In the genomic region with DNA sequence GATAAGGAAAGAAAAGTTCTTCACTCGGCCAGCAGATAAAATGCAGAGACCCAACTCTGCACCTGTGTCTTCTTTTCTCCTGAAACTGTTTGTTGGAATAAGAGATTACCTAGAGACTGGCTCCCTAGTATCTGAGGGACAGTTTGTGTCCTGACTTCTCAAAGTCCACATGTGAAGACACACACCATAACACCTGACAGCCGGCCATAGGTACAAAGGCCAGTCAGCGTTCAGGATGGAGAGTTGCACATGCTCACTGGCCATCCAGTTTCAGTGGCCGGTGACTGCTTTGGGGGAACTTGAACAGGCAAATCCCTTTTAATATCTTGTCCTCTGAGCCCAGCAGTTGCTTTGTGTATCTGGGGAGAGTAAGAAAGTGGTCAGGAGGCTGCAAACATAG, we compare ENCODE assay signal across 30 mouse cellular contexts. TPM values are rescaled to one million over a fixed set of nuclear protein-coding genes. Genes with fewer than 3 reads are reported as not detected.
A peak's percentile ranks its signal among the peaks of the same experiment; 100 is the strongest.
DNase-seq lines count a peak whose midpoint lies in the region; ATAC-seq and TF ChIP-seq lines count a peak whose summit lies in the region.
"Had no signal": no experiment of that assay in that cellular context is flagged by ENCODE, and none has a peak within 500 bp of the region (broad histone marks: within the 10 kb centered on the region; RNA-seq: fewer than 3 reads in every experiment).

No protein-coding gene starts in this region.

- no peaks in the 10 kb centered on the region for H3K9me3 ChIP-seq in kidney, embryonic 15.5 days (replicated peaks)
- H3K9me3 ChIP-seq in liver, embryonic 15.5 days (replicated peaks): no peaks in the 10 kb centered on the region
- H3K9me3 ChIP-seq: embryonic facial prominence, embryonic 13.5 days; hindbrain, embryonic 10.5 days; hindbrain, embryonic 15.5 days; limb, embryonic 10.5 days; limb, embryonic 15.5 days had no signal

- TF ChIP-seq POLR2A in liver, adult 2 months (IDR thresholded peaks at IDR 0.05; ENCODE audit: extremely low read depth, insufficient read depth, low read length): no peak

- TF ChIP-seq CTCF in liver, adult 2 months (IDR thresholded peaks at IDR 0.05; ENCODE audit: low read depth, low read length): no peak

- no peaks in the 10 kb centered on the region for H3K36me3 ChIP-seq in kidney, embryonic 15.5 days
- no peaks in the 10 kb centered on the region for H3K36me3 ChIP-seq in liver, adult 2 months (ENCODE audit: control insufficient read depth, insufficient read depth, low read length)
- no peaks in the 10 kb centered on the region for H3K36me3 ChIP-seq in liver, embryonic 15.5 days (replicated peaks)
- H3K36me3 ChIP-seq: embryonic facial prominence, embryonic 13.5 days; hindbrain, embryonic 10.5 days; limb, embryonic 10.5 days; limb, embryonic 15.5 days had no signal

- WGBS in kidney, embryonic 15.5 days: 86% methylated on average over 4 of the region's 4 CpGs
- WGBS in liver, adult 2 months: 30% methylated on average over 4 of the region's 4 CpGs
- WGBS in liver, embryonic 15.5 days (ENCODE audit: insufficient replicate concordance): 54% methylated on average over 4 of the region's 4 CpGs

- no peaks in the 10 kb centered on the region for H3K4me1 ChIP-seq in kidney, embryonic 15.5 days
- H3K4me1 ChIP-seq in liver, adult 2 months (ENCODE audit: control insufficient read depth, insufficient read depth, low read length): peaks cover 12% of the 10 kb centered on the region
- H3K4me1 ChIP-seq in liver, embryonic 15.5 days (replicated peaks): peaks cover 5% of the 10 kb centered on the region
- H3K4me1 ChIP-seq: embryonic facial prominence, embryonic 13.5 days; hindbrain, embryonic 15.5 days; limb, embryonic 10.5 days; limb, embryonic 15.5 days had no signal

- H3K4me3 ChIP-seq in kidney, embryonic 15.5 days (replicated peaks): no peak overlapping the region
- H3K4me3 ChIP-seq in liver, adult 2 months (ENCODE audit: insufficient read depth, low read depth, low read length): no peak overlapping the region
- no peak overlapping the region for H3K4me3 ChIP-seq in liver, embryonic 15.5 days (replicated peaks)
- H3K4me3 ChIP-seq: embryonic facial prominence, embryonic 13.5 days; hindbrain, embryonic 10.5 days; hindbrain, embryonic 15.5 days; limb, embryonic 10.5 days; limb, embryonic 15.5 days had no signal

- H3K27ac ChIP-seq in kidney, embryonic 15.5 days: no peak overlapping the region
- H3K27ac ChIP-seq in liver, adult 2 months (replicated peaks; ENCODE audit: insufficient read depth, low read depth, low read length): peak overlapping the region; percentile 80
- H3K27ac ChIP-seq in liver, embryonic 15.5 days (replicated peaks): peak overlapping the region; percentile 70
- H3K27ac ChIP-seq: embryonic facial prominence, embryonic 13.5 days; hindbrain, embryonic 10.5 days; hindbrain, embryonic 15.5 days; limb, embryonic 10.5 days; limb, embryonic 15.5 days had no signal

- peak; percentile 20 for DNase-seq in kidney, adult 11 months
- DNase-seq in liver, adult 2 months (ENCODE audit: extremely low read depth, low read depth, low spot score): peak; percentile 72
- no peak for DNase-seq in liver
- DNase-seq in gastrocnemius, postnatal 4 days (ENCODE audit: low spot score in 2 of 2): no peak
- DNase-seq in cerebellum, postnatal 36 days: no peak
- DNase-seq: adrenal gland, adult 8-10 months; cerebellum, adult 9-10 months; embryo, embryonic 11 days; heart, postnatal 14 days; layer of hippocampus, postnatal 36 days; lung, postnatal 36 days; right cerebral cortex, adult 18-20 months; spleen, adult 18-20 months; thymus, adult 18-20 months; thymus, postnatal 25 days had no signal

- 0 out of 2 replicates have a peak, but pooled peaks cover 6% of the 10 kb centered on the region for H3K27me3 ChIP-seq in kidney, embryonic 15.5 days
- H3K27me3 ChIP-seq in liver, adult 2 months (ENCODE audit: control insufficient read depth, insufficient read depth, low read length): no peaks in the 10 kb centered on the region
- H3K27me3 ChIP-seq in liver, embryonic 15.5 days: no peaks in the 10 kb centered on the region
- H3K27me3 ChIP-seq: hindbrain, embryonic 15.5 days had no signal

- ATAC-seq in kidney, embryonic 15.5 days (replicated peaks; ENCODE audit: low FRiP score): no peak
- peak; percentile 75 for ATAC-seq in liver, embryonic 15.5 days (ENCODE audit: insufficient read depth)
- ATAC-seq in erythroid progenitor cell, adult 5-6 weeks (replicated peaks; ENCODE audit: low FRiP score, poor library complexity, severe bottlenecking): no peak
- ATAC-seq: forebrain, embryonic 16.5 days; inflammation-experienced regulatory T-cells, adult 6 months; midbrain, embryonic 16.5 days had no signal

- no peak overlapping the region for H3K9ac ChIP-seq in kidney, embryonic 15.5 days
- H3K9ac ChIP-seq in liver, adult 2 months (ENCODE audit: low read depth, low read length): no peak overlapping the region
- H3K9ac ChIP-seq in liver, embryonic 15.5 days: no peak overlapping the region
- H3K9ac ChIP-seq: embryonic facial prominence, embryonic 13.5 days; hindbrain, embryonic 15.5 days; limb, embryonic 15.5 days had no signal

- H3K79me2 ChIP-seq in liver, adult 2 months (ENCODE audit: control insufficient read depth, insufficient read depth, low read length): no peaks in the 10 kb centered on the region

- no peak overlapping the region for H3K4me2 ChIP-seq in kidney, embryonic 15.5 days
- H3K4me2 ChIP-seq in liver, embryonic 15.5 days: no peak overlapping the region
- H3K4me2 ChIP-seq: embryonic facial prominence, embryonic 13.5 days; hindbrain, embryonic 15.5 days; limb, embryonic 15.5 days; midbrain, embryonic 11.5 days had no signal

RNA-seq across cellular contexts. Expression of a gene that starts 38.3 kb away (rescaled TPM):
- polyA plus RNA-seq in kidney, embryonic 15.5 days (2015; fragmentation: Nextera tagmentation; extraction: Ambion mirVana): 0.51 and 0.72 TPM in 2 replicates
- total RNA-seq in liver, adult 2 months (2014; rRNA removed): 0.09 and 0.27 TPM in 2 replicates
- polyA plus RNA-seq in liver, adult 2 months (2012; rRNA removed): 0.05 and 0.09 TPM in 2 replicates
- 0.05 and 0.16 TPM in 2 replicates for polyA plus RNA-seq in liver, embryonic 15.5 days (2015; fragmentation: Nextera tagmentation; extraction: Ambion mirVana)
- total RNA-seq in gastrocnemius, postnatal 4 days (2021): under 1 TPM; 0.29 to 0.31 TPM
- total RNA-seq in erythroid progenitor cell, adult 5-6 weeks (2015; ENCODE audit: low replicate concordance): not detected in 2 replicates
- total RNA-seq in erythroid progenitor cell, adult 5-6 weeks (2017; ENCODE audit: low replicate concordance): not detected in 2 replicates
- total RNA-seq: CH12.LX; megakaryocyte, adult 5-6 weeks; neutrophil, adult 5-6 weeks had no signal
- polyA plus RNA-seq: inflammation-experienced regulatory T-cells, adult 6 months had no signal

Comparison
In these comparisons a context has a peak if more than half of its experiments do, and no peak if none do; other contexts are left out.
1. DNase-seq: peak in kidney, adult 11 months (single experiment) and liver, adult 2 months (single experiment); none in liver (single experiment), gastrocnemius, postnatal 4 days (0 of 2) and cerebellum, postnatal 36 days (0 of 2).